Mouse (Mus musculus): Measurements from ENCODE around the gene Ccnl1.

The Ccnl1 gene

GRCm38 (mm10) chr3:65958102-65958839 lies at the start of gene Ccnl1:
Gene Ccnl1, minus strand, starts transcription at chr3:65958249.
- in situ Hi-C loops (cut with MboI; ENCODE audit: unreplicated experiment in 2 of 2), result loop anchor here (5.0 to 25.0 kb wide), 10 partner anchors 423 to 1993 kb away; partner anchors contain the start of genes Rsrc1 (in 2 of the 2), Shox2 (in 2 of the 2), Mfsd1 (in 1 of the 2) and Slc33a1 (in 1 of the 2)

- in situ Hi-C loops (cut with MboI; ENCODE audit: unreplicated experiment in 2 of 2), result no loop called here
These were observed 46.9 kb upstream of the Ccnl1 start for GRCm38 (mm10) chr3:66004989-66005388.

DNA sequence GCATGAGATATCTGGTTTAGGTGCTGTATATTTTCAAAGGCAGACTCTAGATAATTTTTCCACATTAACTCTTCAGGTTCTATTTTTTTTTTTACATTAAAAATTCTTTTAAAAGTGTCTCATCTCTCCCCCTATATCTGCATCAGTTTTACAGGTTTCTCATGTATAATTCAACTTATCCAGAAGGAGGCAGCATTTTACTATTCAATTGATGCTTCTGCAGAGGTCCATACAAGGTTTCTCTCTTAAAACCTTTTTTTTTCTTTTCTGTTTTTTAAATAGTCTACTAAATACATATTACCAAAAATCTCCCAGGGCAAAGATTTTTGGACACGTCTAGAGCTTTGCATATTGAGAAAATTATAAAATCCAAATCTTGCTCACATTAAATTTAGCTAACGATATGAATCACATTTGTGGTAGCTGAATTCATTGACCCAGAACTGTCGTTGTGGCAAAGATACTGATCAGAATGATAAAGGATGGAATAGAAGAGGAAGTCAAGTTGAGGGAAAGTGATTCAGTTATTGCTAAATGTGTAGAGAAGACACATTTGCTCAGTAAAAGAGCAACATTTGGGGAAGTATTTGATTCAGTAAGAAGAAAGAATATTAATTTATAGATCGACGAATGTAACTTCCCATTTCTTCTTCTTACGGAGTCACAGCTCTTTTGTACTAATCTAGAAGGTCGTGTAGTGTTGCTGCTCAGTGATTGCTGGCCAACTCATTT lies 46.3 kb upstream of the Ccnl1 start:
- in situ Hi-C loops (cut with MboI; ENCODE audit: unreplicated experiment in 2 of 2), result no loop called here

- in situ Hi-C loops (cut with MboI; ENCODE audit: unreplicated experiment in 2 of 2), result no loop called here
These were observed 42.4 kb upstream of the Ccnl1 start for GRCm38 (mm10) chr3:66000400-66000799.

GRCm38 (mm10) chr3:65997360-65998008 lies 39.4 kb upstream of the Ccnl1 start:
- in situ Hi-C loops (cut with MboI; ENCODE audit: unreplicated experiment in 2 of 2), result loop anchor here in 1 of 2 experiments (25.0 kb wide), 1 partner anchor 135 kb away; no protein-coding TSS in a partner anchor

GRCm38 (mm10) chr3:65992395-65993340 lies 34.6 kb upstream of the Ccnl1 start:
- in situ Hi-C loops (cut with MboI; ENCODE audit: unreplicated experiment in 2 of 2), result loop anchor here in 1 of 2 experiments (25.0 kb wide), 1 partner anchor 130 kb away; no protein-coding TSS in a partner anchor

GRCm38 (mm10) chr3:65990957-65991646 lies 33.1 kb upstream of the Ccnl1 start:
- in situ Hi-C loops (cut with MboI; ENCODE audit: unreplicated experiment in 2 of 2), result loop anchor here in 1 of 2 experiments (25.0 kb wide), 1 partner anchor 129 kb away; no protein-coding TSS in a partner anchor

DNA sequence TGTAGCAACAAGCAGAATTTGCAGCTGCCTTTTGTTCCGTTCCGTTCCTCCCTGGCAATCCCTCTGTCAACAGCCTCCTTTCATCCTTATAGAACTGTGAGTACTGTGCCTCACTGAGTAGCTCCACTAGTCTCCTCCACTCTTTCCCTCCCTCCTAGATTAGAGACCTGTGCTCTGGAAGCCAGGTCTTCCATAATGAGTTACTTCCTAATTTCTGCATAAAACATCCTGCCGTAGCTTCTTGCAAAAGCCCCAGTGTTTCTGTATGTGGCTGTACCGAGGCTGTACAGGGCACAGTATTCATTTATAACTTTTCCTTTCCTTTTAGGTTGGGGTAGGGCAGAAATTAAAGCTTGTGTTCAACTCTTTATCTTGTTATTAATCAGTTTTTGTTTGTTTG lies 32.5 kb upstream of the Ccnl1 start:
- in situ Hi-C loops (cut with MboI; ENCODE audit: unreplicated experiment in 2 of 2), result loop anchor here in 1 of 2 experiments (25.0 kb wide), 1 partner anchor 128 kb away; no protein-coding TSS in a partner anchor

GRCm38 (mm10) chr3:65988711-65989495 lies 30.9 kb upstream of the Ccnl1 start:
- in situ Hi-C loops (cut with MboI; ENCODE audit: unreplicated experiment in 2 of 2), result loop anchor here in 1 of 2 experiments (25.0 kb wide), 1 partner anchor 127 kb away; no protein-coding TSS in a partner anchor

DNA sequence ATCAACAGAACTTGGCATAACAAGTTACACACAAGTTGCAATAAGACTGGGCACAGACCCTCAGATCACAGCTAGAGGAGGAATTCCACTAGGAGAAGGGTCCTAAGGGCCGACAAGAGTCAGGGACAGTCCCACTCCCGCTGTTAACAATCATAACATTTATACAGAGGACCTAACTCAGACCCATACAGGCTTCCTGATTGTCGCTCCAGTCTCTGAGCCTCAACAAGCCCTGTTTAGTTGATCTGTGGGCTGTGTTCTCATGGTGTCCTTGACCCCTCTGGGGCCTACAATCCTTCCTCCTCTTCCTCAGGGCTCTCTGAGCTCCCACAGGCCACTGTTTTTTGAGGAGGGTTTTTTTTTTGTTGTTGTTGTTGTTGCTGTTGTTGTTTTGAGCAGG lies 18.2 kb upstream of the Ccnl1 start:
- in situ Hi-C loops (cut with MboI; ENCODE audit: unreplicated experiment in 2 of 2), result loop anchor here in 1 of 2 experiments (10.0 to 25.0 kb wide), 2 partner anchors 114 to 1459 kb away; partner anchors contain the start of gene Gfm1

DNA sequence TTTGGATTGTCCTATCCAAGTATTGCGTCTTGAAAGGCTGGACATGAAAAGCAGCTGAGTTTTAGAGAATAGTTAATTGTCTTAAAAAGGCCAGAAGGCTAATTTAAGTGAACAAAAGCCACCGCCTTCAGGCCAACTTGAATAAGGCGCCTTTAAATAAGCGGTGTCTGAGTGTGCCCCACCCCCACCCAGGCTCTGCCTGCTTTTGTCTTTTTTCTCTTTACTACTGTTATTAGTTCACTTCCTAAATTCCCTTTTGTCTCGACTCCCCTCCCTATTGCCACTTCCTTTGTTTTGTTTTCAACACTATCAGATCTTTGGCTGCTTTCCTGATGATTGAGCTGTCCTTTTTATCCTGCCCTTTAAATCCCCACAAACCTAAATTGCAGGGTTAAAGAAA lies 17.3 kb upstream of the Ccnl1 start:
- in situ Hi-C loops (cut with MboI; ENCODE audit: unreplicated experiment in 2 of 2), result loop anchor here in 1 of 2 experiments (10.0 to 25.0 kb wide), 2 partner anchors 113 to 1459 kb away; partner anchors contain the start of gene Gfm1

- in situ Hi-C loops (cut with MboI; ENCODE audit: unreplicated experiment in 2 of 2), result loop anchor here (10.0 to 25.0 kb wide), 5 partner anchors 112 to 1588 kb away; partner anchors contain the start of genes Gfm1 (in 1 of the 2), Rsrc1 (in 1 of the 2) and Shox2 (in 1 of the 2)
These were observed 16.4 kb upstream of the Ccnl1 start for GRCm38 (mm10) chr3:65974232-65975058.

DNA sequence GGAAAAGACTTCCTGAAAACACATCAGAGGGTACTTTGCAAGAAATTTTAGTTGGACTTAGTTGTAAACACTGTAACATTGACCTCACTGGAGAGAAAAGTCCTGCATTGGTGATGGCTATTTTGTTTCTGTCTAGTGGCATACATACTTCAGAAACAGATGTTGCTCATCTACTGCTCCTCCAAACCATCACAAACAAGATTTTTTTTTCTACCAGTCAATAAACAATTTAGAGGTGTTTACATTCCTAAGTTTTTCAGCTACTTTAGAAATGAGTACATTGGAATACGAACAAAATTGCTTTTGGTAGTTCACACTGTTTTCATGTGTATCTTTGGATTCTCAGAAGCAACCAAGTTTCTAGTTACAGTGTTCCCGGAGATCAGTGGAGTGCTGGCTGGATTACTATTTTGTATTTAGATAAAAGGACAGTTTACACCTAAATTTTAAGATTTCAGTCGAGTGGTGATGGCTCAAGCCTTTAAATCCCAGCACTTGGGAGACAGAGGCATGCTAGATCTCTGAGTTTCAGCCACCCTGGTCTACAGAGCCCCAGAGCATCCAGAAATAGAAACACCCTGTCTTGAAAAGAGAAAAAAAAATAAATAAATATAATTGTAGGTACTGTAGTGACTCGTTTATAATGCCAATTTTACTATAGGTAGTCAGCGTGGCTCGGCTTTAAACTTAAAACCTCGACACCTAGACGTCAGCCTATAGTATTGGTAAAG lies 15.6 kb upstream of the Ccnl1 start:
- in situ Hi-C loops (cut with MboI; ENCODE audit: unreplicated experiment in 2 of 2), result loop anchor here (10.0 to 25.0 kb wide), 4 partner anchors 1014 to 1589 kb away; partner anchors contain the start of genes Gfm1 (in 1 of the 2), Rsrc1 (in 1 of the 2) and Shox2 (in 1 of the 2)

GRCm38 (mm10) chr3:65969196-65969595 lies 11.1 kb upstream of the Ccnl1 start:
- in situ Hi-C loops (cut with MboI; ENCODE audit: unreplicated experiment in 2 of 2), result loop anchor here in 1 of 2 experiments (10.0 to 25.0 kb wide), 4 partner anchors 584 to 1593 kb away; partner anchors contain the start of genes Rsrc1 and Shox2

GRCm38 (mm10) chr3:65966360-65966759 lies 8.3 kb upstream of the Ccnl1 start:
- in situ Hi-C loops (cut with MboI; ENCODE audit: unreplicated experiment in 2 of 2), result loop anchor here in 1 of 2 experiments (10.0 to 25.0 kb wide), 4 partner anchors 582 to 1596 kb away; partner anchors contain the start of genes Rsrc1 and Shox2
